Mouse (Mus musculus): ENCODE results near the gene Dppa1.
A peak's percentile ranks its signal among the peaks of the same experiment; 100 is the strongest.
"Not testable (repeated sequence)": the region's sequence is repeated elsewhere in the genome, so short reads cannot be mapped to it uniquely, and the experiment has no call there.

The Dppa1 gene

DNA sequence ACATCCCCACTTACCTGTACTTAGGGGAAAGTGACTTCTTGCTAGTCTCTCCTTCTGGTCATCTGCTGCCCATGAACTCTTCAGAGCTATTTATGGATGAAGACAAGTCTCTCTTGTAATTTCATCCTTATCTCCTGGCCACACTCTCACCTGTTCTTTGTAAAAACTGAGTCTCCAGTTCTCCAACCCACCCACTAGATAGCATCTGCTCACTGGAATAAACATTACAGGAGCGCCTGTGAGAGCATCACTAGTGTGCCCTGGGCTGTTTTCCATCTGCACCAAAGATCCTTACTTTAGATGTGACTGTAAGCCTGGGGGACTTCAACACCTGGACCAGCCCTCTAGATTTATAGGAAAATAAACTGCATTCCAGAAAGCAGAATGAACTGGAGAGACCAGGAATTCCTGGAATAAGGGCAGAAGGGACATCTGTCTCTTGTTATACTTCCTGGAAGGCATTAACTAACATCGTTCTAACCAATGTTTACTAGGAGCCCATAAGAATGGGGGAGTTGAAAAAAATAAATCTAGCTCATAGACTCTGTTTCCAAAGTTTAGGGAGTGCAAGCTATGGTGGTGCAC is at the start of gene Dppa1:
TSS of gene Dppa1 (minus strand) at position 51 of the 585 bp plus-strand sequence.
- no peak for DNase-seq (ENCODE audit: low spot score in 2 of 2)

DNA sequence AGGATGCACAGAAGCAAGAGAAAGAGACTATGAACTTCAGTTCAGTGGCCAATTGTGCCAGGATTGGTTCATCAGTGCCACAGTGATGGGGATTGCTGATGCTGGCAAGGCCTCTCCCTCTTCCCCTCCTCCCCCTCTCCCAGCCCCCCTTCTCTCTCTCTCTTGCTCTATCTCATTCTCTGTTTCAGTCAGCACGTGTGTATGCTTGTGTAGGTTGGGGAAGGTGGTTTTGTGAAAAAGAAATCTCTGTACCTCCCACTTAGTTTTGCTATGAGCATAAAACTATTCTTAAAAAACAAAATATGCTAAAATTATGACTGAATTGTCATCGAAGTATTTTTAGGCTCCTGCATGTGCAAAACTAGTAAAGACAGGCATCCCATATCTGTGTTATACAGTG is 38.9 kb upstream of the Dppa1 start:
- no peak for DNase-seq (ENCODE audit: low spot score in 2 of 2)

DNA sequence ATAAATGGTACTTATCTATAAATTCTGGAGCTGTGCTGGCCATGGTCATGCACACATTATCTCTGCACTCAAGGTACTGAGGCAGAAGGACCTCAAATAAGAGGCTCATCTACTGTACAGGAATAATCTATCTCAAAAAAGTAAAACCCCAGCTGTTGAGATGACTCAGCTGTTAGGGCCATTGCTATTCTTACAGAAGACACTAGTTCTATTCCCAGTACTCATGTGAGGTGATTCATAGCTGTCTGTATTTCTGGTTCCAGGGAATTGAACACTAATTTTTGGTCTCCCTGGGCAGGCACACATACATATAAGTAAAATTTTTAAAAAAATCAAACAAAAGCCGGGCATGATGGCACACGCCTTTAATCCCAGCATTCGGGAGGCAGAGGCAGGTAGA is 38.0 kb upstream of the Dppa1 start:
- peak in 1 of 2 experiments; percentile 33 for DNase-seq (ENCODE audit: low spot score in 2 of 2)

DNA sequence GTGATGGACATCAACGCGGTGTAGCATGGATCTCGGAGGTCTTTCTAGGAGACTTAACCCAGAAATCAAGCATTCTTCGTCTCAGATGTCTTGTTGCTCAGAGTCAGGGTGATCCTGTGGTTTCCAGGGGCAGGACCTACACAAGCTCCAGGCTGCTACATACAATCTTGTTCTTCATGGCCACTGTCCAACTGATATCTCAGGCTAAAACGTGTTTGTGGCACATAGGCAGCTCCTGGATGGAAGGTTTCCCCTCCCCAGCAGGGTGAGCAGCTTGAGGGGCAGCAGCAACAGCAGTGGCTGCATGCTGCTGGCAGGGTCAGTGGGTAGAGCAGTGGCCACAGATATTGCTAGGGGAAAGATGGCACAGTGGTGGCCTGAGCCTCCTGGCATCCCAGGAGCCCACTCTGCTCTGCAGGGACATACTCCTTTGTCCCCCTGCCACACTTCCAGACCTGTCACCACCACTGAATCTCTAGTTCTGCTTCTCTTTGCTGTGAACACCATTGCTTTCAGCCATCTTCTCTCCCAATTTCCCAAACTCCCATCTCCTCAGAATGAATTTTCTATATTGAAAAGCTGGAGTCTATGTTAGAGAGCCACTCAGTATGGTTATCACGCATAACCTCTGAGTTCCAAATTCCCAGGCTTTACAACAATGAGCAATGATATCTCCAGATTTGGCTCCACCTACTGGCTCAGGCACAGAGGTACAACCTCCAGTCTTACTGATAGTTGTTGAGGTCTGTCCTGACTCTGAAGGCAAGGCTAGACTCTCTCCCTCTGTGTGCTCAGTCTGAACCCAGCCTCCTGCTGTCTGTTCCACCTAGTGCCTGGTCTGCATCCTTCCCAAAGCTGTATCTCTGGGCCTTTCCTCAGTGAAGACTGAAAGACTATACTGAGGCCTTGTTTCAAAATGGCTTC is 36.8 kb upstream of the Dppa1 start:
- peak; percentile 6 to 35 for DNase-seq (ENCODE audit: low spot score in 2 of 2)

DNA sequence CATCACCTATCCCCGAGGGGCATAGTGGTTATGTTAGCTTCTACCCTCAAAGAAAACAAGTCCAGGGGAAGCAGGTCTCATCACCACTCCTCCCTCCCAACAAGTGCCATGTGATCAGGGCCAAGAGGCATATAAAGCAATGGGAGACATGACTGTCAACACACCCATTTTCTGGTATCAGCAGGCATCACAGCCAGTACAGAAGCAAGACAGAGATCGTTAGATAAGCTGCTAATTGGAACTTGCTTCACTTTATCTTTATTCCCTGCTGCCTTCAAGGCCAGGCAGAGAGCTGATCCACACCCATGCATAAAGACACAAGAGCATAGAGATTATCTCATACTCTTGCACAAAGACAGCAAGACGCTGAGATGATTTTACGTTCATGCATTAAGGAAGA is 34.2 kb upstream of the Dppa1 start:
- no peak for DNase-seq (ENCODE audit: low spot score in 2 of 2)

DNA sequence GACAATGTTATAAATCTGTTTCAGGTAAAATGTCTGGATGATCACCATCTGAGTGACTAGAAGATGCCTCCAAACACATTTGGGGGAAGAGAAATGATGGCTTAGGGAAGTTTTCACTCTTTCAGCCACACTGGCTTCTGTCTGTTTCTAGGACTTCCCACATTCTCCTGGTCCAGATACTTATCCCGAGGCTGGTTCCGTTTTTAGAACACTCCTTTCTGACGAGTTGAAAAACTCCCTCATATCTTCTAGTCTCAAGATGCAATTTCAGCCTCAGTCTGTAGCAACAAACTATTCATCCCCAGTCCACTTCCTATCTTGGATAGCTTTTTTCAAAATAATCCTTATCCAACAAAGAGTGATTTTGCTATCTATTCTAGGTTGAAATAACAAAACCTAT is 23.4 kb upstream of the Dppa1 start:
- DNase-seq (ENCODE audit: low spot score in 2 of 2), result no peak

DNA sequence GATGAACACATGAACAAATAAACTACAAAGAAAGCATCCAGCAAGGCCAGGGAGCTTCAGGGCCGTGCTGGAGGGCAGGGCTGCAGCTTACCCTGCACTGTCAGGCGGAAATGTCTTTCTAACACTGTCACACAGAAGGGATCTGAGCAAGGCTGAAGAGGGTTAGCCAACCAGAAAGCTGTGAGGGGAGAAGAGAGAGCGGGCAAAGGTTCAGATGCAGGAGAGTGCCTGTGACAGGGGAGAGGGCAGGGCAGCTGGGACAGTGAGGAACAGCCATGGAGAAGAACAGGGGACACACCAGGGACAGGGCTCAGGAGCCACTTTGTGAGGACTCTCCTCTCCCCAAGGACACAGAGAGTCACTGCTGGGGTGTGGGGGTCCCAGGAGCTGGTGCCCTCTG is 20.6 kb upstream of the Dppa1 start:
- not testable (repeated sequence) for DNase-seq (ENCODE audit: low spot score in 2 of 2)

DNA sequence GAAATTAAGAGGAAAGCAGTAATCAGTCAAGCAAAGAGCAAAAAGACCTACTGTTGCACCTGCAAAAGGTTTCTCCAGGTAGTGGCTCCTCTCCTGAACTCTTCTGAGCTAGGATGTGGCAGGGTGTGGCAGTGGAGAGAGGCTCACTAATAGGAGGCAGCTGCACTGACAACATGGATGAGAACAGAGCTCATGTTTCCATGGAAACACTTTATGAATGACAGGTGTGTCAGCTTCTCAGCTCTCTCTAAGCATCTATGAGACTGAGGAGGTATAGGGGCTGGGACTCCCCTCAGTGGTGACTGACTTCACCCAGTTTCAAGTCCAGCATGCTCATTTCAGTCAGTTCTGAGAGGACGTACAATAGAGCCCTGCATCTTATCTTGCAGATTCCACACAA is 15.8 kb upstream of the Dppa1 start:
- DNase-seq (ENCODE audit: low spot score in 2 of 2), result no peak

DNA sequence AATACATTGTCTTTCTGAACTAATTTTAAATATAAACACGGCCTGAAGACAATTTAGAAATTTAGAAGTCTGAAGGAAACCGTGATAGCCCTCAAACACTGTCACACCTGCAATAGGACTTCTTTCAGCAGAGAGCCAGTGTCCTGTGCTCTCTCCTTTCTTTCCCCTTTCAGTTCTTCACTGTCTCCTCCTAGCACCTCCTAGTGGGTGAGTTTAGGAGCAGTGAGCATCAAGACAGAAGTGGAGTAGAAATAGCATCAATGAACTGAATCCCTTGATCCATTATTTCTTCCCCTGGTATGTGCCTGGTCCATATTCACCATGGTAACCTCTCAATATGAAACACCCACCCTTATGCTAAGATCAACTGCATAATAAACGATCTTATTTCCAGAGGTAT is 7.5 kb upstream of the Dppa1 start:
- DNase-seq (ENCODE audit: low spot score in 2 of 2), result no peak

DNA sequence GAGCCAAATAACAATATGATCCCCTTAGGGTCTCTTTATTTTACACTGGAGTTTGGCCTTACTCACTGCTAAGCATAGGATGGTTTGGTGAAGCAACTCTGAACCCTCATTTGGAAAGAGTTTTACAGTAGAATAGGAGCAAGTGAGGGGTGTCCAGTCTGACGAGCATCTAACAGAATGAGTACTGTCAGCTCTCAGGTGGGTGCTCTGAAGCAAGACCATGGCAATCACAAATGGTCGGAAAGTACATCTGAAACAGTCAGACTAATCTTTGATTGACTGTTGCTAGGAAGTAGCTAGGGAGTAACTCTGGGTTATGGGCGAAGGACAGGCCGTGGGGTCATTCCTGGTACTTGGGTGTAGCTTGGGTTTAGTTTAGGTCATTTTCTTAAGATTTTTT is 6.5 kb upstream of the Dppa1 start:
- not testable (repeated sequence) for DNase-seq (ENCODE audit: low spot score in 2 of 2)

DNA sequence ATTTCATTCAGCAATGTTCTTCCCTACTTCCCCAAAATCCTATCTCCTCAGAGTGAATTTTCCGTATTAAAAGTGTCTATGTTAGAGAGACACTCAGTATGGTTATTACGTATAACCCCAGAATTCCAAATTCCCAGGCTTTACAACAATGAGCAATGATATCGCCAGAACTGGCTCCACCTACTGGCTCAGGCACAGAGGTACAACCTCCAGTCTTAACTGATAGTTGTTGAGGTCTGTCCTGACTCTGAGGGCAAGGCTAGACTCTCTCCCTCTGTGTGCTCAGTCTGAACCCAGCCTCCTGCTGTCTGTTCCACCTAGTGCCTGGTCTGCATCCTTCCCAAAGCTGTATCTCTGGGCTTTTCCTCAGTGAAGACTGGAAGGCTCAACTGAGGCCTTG is 2.6 kb upstream of the Dppa1 start:
- DNase-seq (ENCODE audit: low spot score in 2 of 2), result peak; percentile 21 to 41

DNA sequence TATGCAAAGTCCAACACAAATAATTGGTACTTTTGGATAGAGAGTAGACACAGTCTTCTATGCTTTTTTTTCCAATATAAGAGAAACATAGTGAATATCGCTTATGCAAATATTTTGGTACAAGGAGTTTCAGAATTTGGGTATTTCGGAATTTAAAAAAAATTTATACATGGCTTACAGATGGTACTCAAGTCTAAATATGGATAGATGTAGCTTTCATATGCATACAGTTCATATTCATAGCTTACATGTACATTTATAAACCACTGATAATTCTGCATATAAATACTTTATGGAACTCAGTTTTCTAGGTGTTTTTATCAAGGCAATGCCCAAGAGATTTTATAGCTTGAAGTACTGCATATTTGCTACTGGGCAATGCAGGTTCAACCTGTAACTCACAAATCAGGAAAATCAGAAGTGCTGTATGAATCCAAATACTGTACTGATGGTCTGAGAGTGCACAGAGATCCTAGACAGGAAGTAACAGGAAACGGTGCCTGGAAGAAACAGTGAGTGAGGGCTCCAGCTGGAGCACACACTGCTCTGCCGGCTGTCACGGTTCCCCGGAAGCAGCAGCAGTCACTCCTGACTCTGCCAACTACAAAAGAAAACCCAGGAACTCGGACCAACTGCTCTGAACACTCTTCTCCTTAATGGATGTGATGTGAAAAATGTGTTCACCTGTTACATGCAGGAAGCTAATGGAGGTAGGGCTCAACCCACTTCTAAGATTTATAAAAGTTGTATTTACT is 8.5 kb downstream of the Dppa1 start:
- no peak for DNase-seq (ENCODE audit: low spot score in 2 of 2)

DNA sequence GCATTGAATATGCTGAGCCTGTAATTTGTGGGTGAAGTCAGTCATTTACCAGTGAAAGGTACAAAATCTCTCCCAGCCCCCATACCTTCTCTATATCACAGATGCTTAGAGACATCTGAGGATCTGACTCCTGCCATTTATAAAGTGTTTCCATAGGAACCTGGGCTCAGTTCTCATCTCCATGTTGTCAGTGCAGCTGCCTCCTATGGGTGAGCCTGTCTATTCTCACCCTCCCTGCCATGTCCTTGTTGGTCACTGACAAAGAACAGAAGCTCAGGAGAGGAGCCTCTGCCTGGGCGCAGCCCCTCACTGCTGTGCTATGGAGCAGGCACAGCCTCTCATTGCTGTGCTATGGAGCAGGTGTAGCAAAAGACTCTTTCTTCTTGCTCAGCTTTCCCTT is 9.1 kb downstream of the Dppa1 start:
- DNase-seq (ENCODE audit: low spot score in 2 of 2), result no peak

DNA sequence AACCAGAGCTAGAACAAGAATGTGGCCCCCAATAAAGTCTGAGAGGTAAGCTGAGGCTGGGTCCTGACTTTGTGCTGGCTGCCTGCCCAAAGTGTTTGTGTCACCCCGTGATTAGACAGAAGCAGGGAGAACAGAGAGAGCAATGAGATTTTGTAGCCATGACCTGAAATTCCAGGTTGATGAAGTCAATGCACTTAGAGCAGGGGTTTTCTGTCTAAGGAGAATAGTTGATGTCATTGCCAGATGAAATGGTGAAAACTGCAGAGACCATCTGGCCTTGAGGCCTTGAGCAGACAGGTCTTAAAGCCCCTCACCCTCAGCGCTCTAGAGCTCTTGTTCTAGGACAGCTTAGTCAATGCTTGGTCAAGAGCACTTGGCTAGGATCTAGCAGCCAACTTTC is 36.6 kb downstream of the Dppa1 start:
- no peak for DNase-seq (ENCODE audit: low spot score in 2 of 2)

DNA sequence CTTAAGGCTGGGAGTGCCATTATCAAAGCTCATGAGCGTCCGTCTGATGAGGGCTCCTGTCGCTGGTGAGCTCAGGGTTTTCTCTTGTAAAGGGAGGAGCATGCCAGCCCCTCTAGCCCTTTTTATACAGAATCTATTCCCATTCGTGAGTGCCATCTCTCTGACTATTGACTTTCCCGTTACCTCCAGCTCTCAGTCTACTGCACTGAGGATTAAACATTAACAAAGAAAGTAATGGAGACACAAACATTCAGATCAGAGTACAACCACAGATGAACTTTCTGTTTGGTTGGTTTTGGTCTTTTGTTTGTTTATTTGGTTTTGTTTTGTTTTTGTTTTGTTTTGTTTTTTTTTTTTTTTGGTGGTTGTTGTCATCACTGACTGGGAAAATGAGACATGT is 46.3 kb downstream of the Dppa1 start:
- no peak for DNase-seq (ENCODE audit: low spot score in 2 of 2)

DNA sequence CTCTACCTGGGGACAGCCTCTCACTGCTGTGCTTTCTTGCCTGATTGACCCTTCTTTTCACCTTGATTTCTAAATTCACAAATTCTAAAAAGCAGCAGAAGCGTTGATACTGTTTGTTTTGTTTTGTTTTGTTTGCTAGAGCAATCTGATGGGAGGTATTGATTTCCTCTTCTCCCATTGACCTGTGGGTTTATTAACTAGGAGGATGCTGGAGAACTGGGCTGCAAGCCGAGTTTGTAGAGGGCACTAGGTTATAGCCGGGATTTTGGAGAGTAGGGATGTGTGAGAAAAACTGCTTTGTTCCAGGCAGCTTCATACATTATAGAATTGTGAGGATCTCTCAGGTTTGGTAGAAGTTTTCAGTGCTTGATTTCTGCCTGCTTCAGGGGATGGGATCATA is 48.6 kb downstream of the Dppa1 start:
- no peak for DNase-seq (ENCODE audit: low spot score in 2 of 2)

DNA sequence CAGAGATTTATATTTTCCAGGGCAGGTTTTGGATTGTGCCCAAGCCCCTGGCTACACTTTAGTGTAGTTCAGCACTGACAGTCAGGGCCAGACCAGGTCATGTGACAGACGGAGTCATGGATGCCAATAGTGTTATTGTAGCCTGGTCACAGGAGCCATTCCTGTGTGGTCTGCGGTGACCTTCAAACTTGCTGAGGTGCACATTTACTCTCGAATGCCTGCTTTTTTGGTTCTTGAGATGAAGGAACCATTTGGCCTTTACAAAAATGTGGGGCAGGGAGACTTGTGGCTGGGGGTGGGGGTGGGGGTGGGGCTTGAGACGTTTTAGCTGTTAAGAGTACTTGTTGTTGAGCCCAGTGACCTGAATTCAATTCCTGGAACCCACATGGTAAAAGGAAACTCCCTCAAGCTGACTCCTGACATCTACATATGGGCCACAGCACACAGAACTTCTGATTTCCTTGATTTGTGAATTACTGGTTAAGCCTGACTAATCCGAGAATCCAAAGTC is 50.2 kb downstream of the Dppa1 start:
- DNase-seq (ENCODE audit: low spot score in 2 of 2), result no peak

DNA sequence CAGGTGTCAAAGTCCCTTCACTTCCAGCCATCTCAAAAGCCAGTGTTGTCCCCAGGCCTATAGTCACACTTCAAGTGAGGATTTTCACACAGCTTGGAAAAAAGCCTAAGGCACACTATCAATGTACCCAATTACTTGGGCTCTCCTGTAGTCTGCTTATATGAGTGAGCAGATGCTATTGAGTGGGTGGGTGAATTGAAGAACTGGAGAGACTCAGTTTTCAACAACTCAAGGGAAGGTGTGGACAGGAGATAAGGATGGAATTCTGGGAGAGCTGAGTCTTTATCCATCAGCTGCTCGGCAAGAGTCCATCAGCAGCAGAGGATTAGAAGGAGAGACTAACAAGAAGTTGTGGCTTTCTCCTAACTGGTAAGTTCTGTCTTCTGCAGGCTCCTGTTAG is 57.7 kb downstream of the Dppa1 start, which contains the start of gene BC053393:
TSS of gene BC053393 (plus strand) at position 210 of the 400 bp plus-strand sequence.
- peak; percentile 3 to 33 for DNase-seq (ENCODE audit: low spot score in 2 of 2)

DNA sequence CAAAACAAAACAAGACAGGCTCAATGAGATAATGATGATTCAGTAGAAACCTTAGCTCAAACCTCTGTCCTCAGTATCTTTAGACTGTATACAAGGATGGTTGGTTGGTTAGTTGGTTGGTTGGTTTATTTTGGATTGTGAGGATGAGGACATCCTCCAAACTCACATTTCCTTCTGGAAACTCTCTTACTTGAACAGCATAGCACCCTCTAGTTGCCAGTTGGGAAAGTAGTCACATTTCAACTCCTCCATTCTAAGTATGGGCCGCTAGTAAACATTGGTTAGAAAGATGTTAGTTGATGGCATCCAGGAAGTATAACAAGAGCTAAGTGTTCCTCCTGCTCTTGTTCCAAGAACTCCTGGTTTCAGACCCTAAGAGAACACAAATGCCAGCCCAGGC is 60.0 kb downstream of the Dppa1 start:
- no peak for DNase-seq (ENCODE audit: low spot score in 2 of 2)

DNA sequence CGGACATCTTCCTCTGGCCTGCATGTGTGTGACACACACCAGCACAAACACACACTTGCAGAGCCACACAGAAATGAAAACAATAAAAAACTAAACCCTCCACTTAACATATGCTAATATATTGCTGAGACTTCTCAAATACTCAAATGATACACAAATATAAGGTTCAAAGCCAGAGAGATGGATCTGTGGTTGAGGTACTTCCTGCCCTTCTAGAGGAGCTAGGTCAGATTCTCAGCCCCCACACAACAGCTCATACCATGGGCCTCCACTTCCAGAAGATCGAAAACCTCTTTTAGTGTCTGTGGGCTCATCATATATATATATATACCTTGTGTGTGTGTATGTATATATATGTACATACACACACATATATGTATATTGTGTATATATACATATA is 63.1 kb downstream of the Dppa1 start:
- DNase-seq (ENCODE audit: low spot score in 2 of 2), result no peak

DNA sequence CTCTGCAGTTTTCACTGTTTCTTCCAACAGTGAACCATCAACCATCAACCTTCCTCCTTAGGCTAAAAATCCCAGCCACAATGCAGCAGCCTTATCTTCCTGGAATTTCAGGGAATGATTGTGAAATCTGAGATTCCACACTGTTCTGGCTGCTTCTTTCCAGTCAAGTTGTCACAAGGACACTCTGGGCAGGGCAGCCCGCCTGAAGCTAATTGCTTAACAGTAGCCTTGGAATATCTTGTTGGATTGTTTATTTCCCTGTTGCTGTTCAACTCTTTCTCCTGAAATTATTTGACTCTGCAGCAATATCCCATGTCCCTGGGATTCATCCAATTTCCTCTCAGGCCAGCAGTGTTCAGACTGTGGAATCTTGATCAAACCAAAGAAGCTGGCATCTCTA is 64.4 kb downstream of the Dppa1 start:
- DNase-seq (ENCODE audit: low spot score in 2 of 2), result no peak

DNA sequence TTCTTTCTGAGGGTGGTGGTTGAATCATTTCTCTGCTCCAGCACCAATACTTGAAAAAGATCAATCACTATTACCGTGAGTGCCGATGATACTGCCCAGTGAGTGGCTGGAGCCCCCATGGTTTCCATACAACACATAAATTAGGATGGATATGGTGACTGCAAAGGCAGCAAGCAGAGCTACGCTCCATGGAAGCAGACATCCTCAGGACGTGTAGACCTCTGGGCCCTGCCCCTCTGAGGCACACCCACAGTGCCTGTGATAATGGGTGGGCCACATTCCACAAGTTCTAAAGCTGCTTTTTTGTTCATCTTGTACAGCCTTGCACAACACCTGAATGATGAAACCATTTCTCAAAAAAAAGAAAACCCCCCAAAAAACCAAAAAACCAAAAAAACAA is 68.0 kb downstream of the Dppa1 start:
- no peak for DNase-seq (ENCODE audit: low spot score in 2 of 2)

Measured in frontal cortex, postnatal 36 days (tissue).